Mouse (Mus musculus) megakaryocyte-erythroid progenitor cell, adult 5 weeks (primary cell): ENCODE measurements around the gene Vmn1r95. TPM values are rescaled to one million over a fixed set of nuclear protein-coding genes. Genes with fewer than 3 reads are reported as not detected.

Source experiments
- polyA plus RNA-seq: library from polyadenylated mRNA; stranded (reverse); fragments of >175 nt; gene quantifications from 2 replicates; pipeline ENCODE4 v1.2.3, GENCODE M21; 2012

Vmn1r95 gene
- not detected in 2 replicates for polyA plus RNA-seq

DNA sequence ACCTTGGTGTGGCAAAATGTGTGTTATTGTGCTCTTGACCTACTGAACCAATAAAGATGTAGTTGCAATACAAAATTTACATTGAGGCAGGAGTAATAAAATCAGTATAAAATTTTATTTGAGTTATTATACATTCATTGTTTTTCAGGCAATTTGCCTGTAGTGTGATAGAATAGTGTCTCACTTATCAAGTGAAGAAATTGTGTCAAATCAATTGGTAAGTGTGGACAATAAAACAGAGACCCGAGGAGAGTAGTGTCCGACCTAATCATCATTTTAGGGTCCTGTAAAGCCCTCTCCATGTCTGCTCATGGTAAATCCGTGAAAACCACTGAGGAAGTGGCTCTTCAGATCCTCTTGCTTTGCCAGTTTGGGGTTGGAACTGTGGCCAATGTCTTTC, at the start of gene Vmn1r95:
Gene Vmn1r95 (plus strand): TSS at position 301 of the 400 bp plus-strand sequence.

DNA sequence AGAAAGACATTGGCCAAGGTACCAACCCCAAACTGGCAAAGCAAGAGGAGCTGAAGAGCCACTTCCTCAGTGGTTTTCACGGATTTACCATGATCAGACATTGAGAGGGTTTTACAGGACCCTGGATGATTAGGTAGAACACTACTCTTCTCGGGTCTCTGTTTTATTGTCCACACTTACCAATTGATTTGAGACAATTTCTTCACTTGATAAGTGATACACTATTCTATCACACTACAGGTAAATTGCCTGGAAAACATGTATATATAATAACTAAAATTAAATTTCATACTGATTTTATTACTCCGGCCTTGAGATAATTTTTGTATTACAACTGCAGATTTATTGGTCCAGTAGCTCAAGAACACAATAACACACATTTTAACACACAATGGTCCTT, 25.2 kb upstream of the Vmn1r95 start, which contains the start of gene Vmn1r94:
Gene Vmn1r94 (minus strand): TSS at position 101 of the 400 bp plus-strand sequence.

DNA sequence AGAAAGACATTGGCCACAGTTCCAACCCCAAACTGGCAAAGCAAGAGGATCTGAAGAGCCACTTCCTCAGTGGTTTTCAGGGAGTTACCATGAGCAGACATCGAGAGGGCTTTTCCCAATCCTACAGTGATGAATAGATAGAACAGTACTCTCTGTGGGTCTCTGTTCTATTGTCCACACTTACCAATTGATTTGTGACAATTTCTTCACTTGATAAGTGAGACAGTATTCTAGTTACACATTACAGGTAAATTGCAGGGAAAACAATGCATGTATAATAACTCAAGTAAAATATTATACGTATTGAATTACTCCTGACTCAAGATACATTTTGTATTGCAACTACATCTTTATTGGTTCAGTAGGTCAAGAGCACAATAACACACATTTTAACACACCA, 12.0 kb downstream of the Vmn1r95 start, which contains the start of gene Gm6164:
Gene Gm6164 (minus strand): TSS at position 101 of the 400 bp plus-strand sequence.

DNA sequence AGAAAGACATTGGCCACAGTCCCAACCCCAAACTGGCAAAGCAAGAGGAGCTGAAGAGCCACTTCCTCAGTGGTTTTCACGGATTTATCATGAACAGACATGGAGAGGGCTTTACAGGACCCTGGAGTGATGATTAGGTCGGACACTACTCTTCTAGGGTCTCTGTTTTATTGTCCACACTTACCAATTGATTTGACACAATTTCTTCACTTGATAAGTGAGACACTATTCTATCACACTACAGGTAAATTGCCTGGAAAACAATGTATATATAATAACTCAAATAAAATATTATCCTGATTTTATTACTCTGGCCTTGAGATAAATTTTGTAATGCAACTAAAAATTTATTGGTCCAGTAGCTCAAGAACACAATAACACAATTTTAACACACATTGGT, 40.2 kb downstream of the Vmn1r95 start, which contains the start of gene Gm4498:
Gene Gm4498 (minus strand): TSS at position 101 of the 400 bp plus-strand sequence.

Other genes with a start within 250 kb of the Vmn1r95 start
- gene Igsf23, start 243.0 kb upstream of the Vmn1r95 start, polyA plus RNA-seq, result 0.04 TPM in 1 of 2 replicates, not detected in the other
- gene Ceacam20, start 228.3 kb upstream of the Vmn1r95 start, polyA plus RNA-seq, result not detected in 2 replicates
- gene Nlrp9b, start 202.2 kb upstream of the Vmn1r95 start, polyA plus RNA-seq, result not detected in 2 replicates
- gene Vmn1r91, start 94.0 kb upstream of the Vmn1r95 start, polyA plus RNA-seq, result not detected in 2 replicates
- gene Gm16442, start 71.1 kb upstream of the Vmn1r95 start, polyA plus RNA-seq, result not detected in 2 replicates
- not detected in 2 replicates for gene Vmn1r93, start 54.6 kb upstream of the Vmn1r95 start, polyA plus RNA-seq
- gene Vmn1r94, start 25.3 kb upstream of the Vmn1r95 start, polyA plus RNA-seq, result not detected in 2 replicates
- gene Gm6164, start 11.9 kb downstream of the Vmn1r95 start, polyA plus RNA-seq, result not detected in 2 replicates
- not detected in 2 replicates for gene Gm4498, start 40.1 kb downstream of the Vmn1r95 start, polyA plus RNA-seq
- gene Gm5890, start 69.1 kb downstream of the Vmn1r95 start, polyA plus RNA-seq, result not detected in 2 replicates
- not detected in 2 replicates for gene Gm4133, start 140.4 kb downstream of the Vmn1r95 start, polyA plus RNA-seq
- not detected in 2 replicates for gene Gm5728, start 181.7 kb downstream of the Vmn1r95 start, polyA plus RNA-seq
- gene Vmn1r100, start 224.2 kb downstream of the Vmn1r95 start, polyA plus RNA-seq, result not detected in 2 replicates
- not detected in 2 replicates for gene Vmn1r101, start 248.9 kb downstream of the Vmn1r95 start, polyA plus RNA-seq